In genomic region chr5:149079018-149079757, GRCm38 (mm10) we compare ENCODE assay signal across 8 mouse cellular contexts.
DNase-seq lines count a peak whose midpoint lies in the region; ATAC-seq lines count a peak whose summit lies in the region.

No protein-coding gene starts in this region.

- H3K4me3 ChIP-seq in hindbrain, embryonic 10.5 days, result 0 out of 2 replicates have a peak overlapping the region, but pooled peaks have one; percentile 9
- no peak overlapping the region for H3K4me3 ChIP-seq in hindbrain, embryonic 14.5 days (replicated peaks; ENCODE audit: low read length)
- no peak overlapping the region for H3K4me3 ChIP-seq in lung, embryonic 15.5 days

- peak; percentile 14 for DNase-seq in hindbrain, embryonic 10.5 days (ENCODE audit: low spot score)
- no peak for DNase-seq in hindbrain, embryonic 14.5 days (ENCODE audit: low spot score)
- DNase-seq in embryo, embryonic 10.5 days (ENCODE audit: low spot score), result peak; percentile 40
- DNase-seq in kidney, adult 18-20 months, result peak; percentile 29
- peak; percentile 70 for DNase-seq in urinary bladder, postnatal 14 days (ENCODE audit: low spot score)
- DNase-seq in thymus, postnatal 14 days, result no peak
- no peak for DNase-seq in spleen, adult 18-20 months

- no peaks in the 10 kb centered on the region for H3K36me3 ChIP-seq in hindbrain, embryonic 10.5 days
- H3K36me3 ChIP-seq in hindbrain, embryonic 14.5 days (replicated peaks; ENCODE audit: control insufficient read depth, insufficient read depth), result no peaks in the 10 kb centered on the region
- H3K36me3 ChIP-seq in lung, embryonic 15.5 days, result no peaks in the 10 kb centered on the region

- peaks cover 19% of the 10 kb centered on the region for H3K27me3 ChIP-seq in hindbrain, embryonic 10.5 days (ENCODE audit: insufficient read depth, poor library complexity, severe bottlenecking)
- H3K27me3 ChIP-seq in hindbrain, embryonic 14.5 days (ENCODE audit: control insufficient read depth, insufficient read depth, low read length), result no peaks in the 10 kb centered on the region
- H3K27me3 ChIP-seq in lung, embryonic 15.5 days, result no peaks in the 10 kb centered on the region

- no peak overlapping the region for H3K9ac ChIP-seq in hindbrain, embryonic 14.5 days
- H3K9ac ChIP-seq in lung, embryonic 15.5 days, result no peak overlapping the region

- no peak for ATAC-seq in hindbrain, embryonic 14.5 days (ENCODE audit: low FRiP score)
- ATAC-seq in lung, embryonic 15.5 days (ENCODE audit: borderline replicate concordance, extremely low read depth, low FRiP score, low TSS enrichment), result peak; percentile 64; the same call in 1 of the 2 replicates

- peaks cover 12% of the 10 kb centered on the region for H3K4me1 ChIP-seq in hindbrain, embryonic 10.5 days (replicated peaks)
- H3K4me1 ChIP-seq in hindbrain, embryonic 14.5 days (replicated peaks; ENCODE audit: control insufficient read depth, insufficient read depth, low read length), result no peaks in the 10 kb centered on the region
- H3K4me1 ChIP-seq in lung, embryonic 15.5 days, result peaks cover 13% of the 10 kb centered on the region; the same call in 1 of the 2 replicates

- 20% methylated on average over 18 of the region's 18 CpGs for WGBS in hindbrain, embryonic 10.5 days
- 24% methylated on average over 18 of the region's 18 CpGs for WGBS in hindbrain, embryonic 14.5 days
- 10% methylated on average over 18 of the region's 18 CpGs for WGBS in lung, embryonic 15.5 days

- peak overlapping the region; percentile 45; the same call in 1 of the 2 replicates for H3K27ac ChIP-seq in hindbrain, embryonic 10.5 days
- no peak overlapping the region for H3K27ac ChIP-seq in hindbrain, embryonic 14.5 days
- peak overlapping the region; percentile 58; the same call in 1 of the 2 replicates for H3K27ac ChIP-seq in lung, embryonic 15.5 days

- H3K4me2 ChIP-seq in hindbrain, embryonic 14.5 days (replicated peaks), result no peak overlapping the region
- H3K4me2 ChIP-seq in lung, embryonic 15.5 days, result peak overlapping the region; percentile 33

- H3K9me3 ChIP-seq in hindbrain, embryonic 10.5 days, result no peaks in the 10 kb centered on the region
- H3K9me3 ChIP-seq in hindbrain, embryonic 14.5 days (ENCODE audit: control insufficient read depth, low read length), result no peaks in the 10 kb centered on the region
- H3K9me3 ChIP-seq in lung, embryonic 15.5 days, result no peaks in the 10 kb centered on the region

Comparison
In these comparisons a context has a peak if more than half of its experiments do, and no peak if none do; other contexts are left out.
1. DNase-seq: peak in hindbrain, embryonic 10.5 days (single experiment), embryo, embryonic 10.5 days (single experiment), kidney, adult 18-20 months (single experiment) and urinary bladder, postnatal 14 days (single experiment); none in hindbrain, embryonic 14.5 days (single experiment), thymus, postnatal 14 days (single experiment) and spleen, adult 18-20 months (0 of 2).